Mouse (Mus musculus): Measurements from ENCODE around the gene Cfd. TPM values are rescaled to one million over a fixed set of nuclear protein-coding genes. Genes with fewer than 3 reads are reported as not detected.
A peak's percentile ranks its signal among the peaks of the same experiment; 100 is the strongest.

Cfd gene
- total and polyA plus RNA-seq, 3 experiments = 22.9 to 490 (median 98.7) TPM

- DNase-seq = peak in 1 of 2 experiments; percentile 55
- WGBS = 24% methylated on average over 14 of the region's 14 CpGs
- Histone ChIP-seq H3K79me2 (replicated peaks; ENCODE audit: control insufficient read depth, insufficient read depth, low read length) (no peaks in the 10 kb centered on the region), H3K4me3 (peak overlapping the region; percentile 97), H3K36me3 (ENCODE audit: control insufficient read depth, insufficient read depth, low read length) (no peaks in the 10 kb centered on the region), H3K27ac (peak overlapping the region; percentile 100), H3K9ac (ENCODE audit: low read depth, low read length) (peak overlapping the region; percentile 29), H3K27me3 (ENCODE audit: control insufficient read depth, insufficient read depth, low read length) (no peaks in the 10 kb centered on the region), H3K4me1 (ENCODE audit: control insufficient read depth, insufficient read depth, low read length) (peaks cover 4% of the 10 kb centered on the region)
- intact Hi-C loops (cut with DNase I) = no loop called here
- no peak for TF ChIP-seq CTCF (IDR thresholded peaks at IDR 0.05)
- TF ChIP-seq EP300 (IDR thresholded peaks at IDR 0.05; ENCODE audit: insufficient read depth, low read depth, low read length) = no peak
- TF ChIP-seq POLR2A (IDR thresholded peaks at IDR 0.05; ENCODE audit: insufficient read depth, low read depth, low read length) = 0 out of 2 replicates have a peak, but pooled peaks have one; percentile 33
Measured at GRCm38 (mm10) chr10:79909092-79909922, 18.7 kb downstream of the Cfd start.

- intact Hi-C loops (cut with DNase I) = no loop called here
- 92% methylated on average over 4 of the region's 4 CpGs for WGBS
- Histone ChIP-seq H3K4me3 (no peak within 1 kb of the TSS), H3K9ac (ENCODE audit: low read depth, low read length) (no peak within 1 kb of the TSS), H3K27me3 (ENCODE audit: control insufficient read depth, insufficient read depth, low read length) (no peaks in the 10 kb centered on the region), H3K79me2 (replicated peaks; ENCODE audit: control insufficient read depth, insufficient read depth, low read length) (no peaks in the 10 kb centered on the region), H3K27ac (peak within 1 kb of the TSS; percentile 100; the same call in 1 of the 2 replicates), H3K36me3 (ENCODE audit: control insufficient read depth, insufficient read depth, low read length) (no peaks in the 10 kb centered on the region), H3K4me1 (ENCODE audit: control insufficient read depth, insufficient read depth, low read length) (peaks cover 8% of the 10 kb centered on the region)
- no peak for DNase-seq
- TF ChIP-seq CTCF (IDR thresholded peaks at IDR 0.05) (no peak), EP300 (IDR thresholded peaks at IDR 0.05; ENCODE audit: insufficient read depth, low read depth, low read length) (no peak), POLR2A (IDR thresholded peaks at IDR 0.05; ENCODE audit: insufficient read depth, low read depth, low read length) (no peak)
Measured at GRCm38 (mm10) chr10:79910556-79910955, 19.9 kb downstream of the Cfd start, which contains the start of gene Gm26602. Gene Gm26602 (plus strand): TSS chr10:79910856.

- H3K4me3 ChIP-seq = no peak overlapping the region
- WGBS = 80% methylated on average over 20 of the region's 20 CpGs
- TF ChIP-seq POLR2A (IDR thresholded peaks at IDR 0.05; ENCODE audit: insufficient read depth, low read depth, low read length) (no peak), CTCF (IDR thresholded peaks at IDR 0.05) (no peak), EP300 (IDR thresholded peaks at IDR 0.05; ENCODE audit: insufficient read depth, low read depth, low read length) (no peak)
- H3K27ac ChIP-seq = no peak overlapping the region
- H3K4me1 ChIP-seq (ENCODE audit: control insufficient read depth, insufficient read depth, low read length) = peaks cover 15% of the 10 kb centered on the region
- 0 out of 2 replicates have a peak, but pooled peaks cover 4% of the 10 kb centered on the region for H3K79me2 ChIP-seq (replicated peaks; ENCODE audit: control insufficient read depth, insufficient read depth, low read length)
- no peaks in the 10 kb centered on the region for H3K36me3 ChIP-seq (ENCODE audit: control insufficient read depth, insufficient read depth, low read length)
- DNase-seq = no peak
- H3K9ac ChIP-seq (ENCODE audit: low read depth, low read length) = no peak overlapping the region
- intact Hi-C loops (cut with DNase I) = no loop called here
- H3K27me3 ChIP-seq (ENCODE audit: control insufficient read depth, insufficient read depth, low read length) = no peaks in the 10 kb centered on the region
Measured at GRCm38 (mm10) chr10:79912412-79912811, 21.8 kb downstream of the Cfd start.

GRCm38 (mm10) chr10:79914131-79914947, 23.7 kb downstream of the Cfd start:
- WGBS = 62% methylated on average over 11 of the region's 11 CpGs
- DNase-seq = no peak
- Histone ChIP-seq H3K27ac (no peak overlapping the region), H3K4me1 (ENCODE audit: control insufficient read depth, insufficient read depth, low read length) (peaks cover 13% of the 10 kb centered on the region), H3K79me2 (replicated peaks; ENCODE audit: control insufficient read depth, insufficient read depth, low read length) (0 out of 2 replicates have a peak, but pooled peaks cover 4% of the 10 kb centered on the region), H3K36me3 (ENCODE audit: control insufficient read depth, insufficient read depth, low read length) (no peaks in the 10 kb centered on the region), H3K9ac (ENCODE audit: low read depth, low read length) (no peak overlapping the region), H3K27me3 (ENCODE audit: control insufficient read depth, insufficient read depth, low read length) (0 out of 2 replicates have a peak, but pooled peaks cover 6% of the 10 kb centered on the region), H3K4me3 (no peak overlapping the region)
- no peak for TF ChIP-seq CTCF (IDR thresholded peaks at IDR 0.05)
- TF ChIP-seq POLR2A (IDR thresholded peaks at IDR 0.05; ENCODE audit: insufficient read depth, low read depth, low read length) = no peak
- TF ChIP-seq EP300 (IDR thresholded peaks at IDR 0.05; ENCODE audit: insufficient read depth, low read depth, low read length) = no peak
- intact Hi-C loops (cut with DNase I) = no loop called here

GRCm38 (mm10) chr10:79914948-79915596, 24.4 kb downstream of the Cfd start:
- H3K9ac ChIP-seq (ENCODE audit: low read depth, low read length) = no peak overlapping the region
- H3K27ac ChIP-seq = no peak overlapping the region
- 0 out of 2 replicates have a peak, but pooled peaks cover 4% of the 10 kb centered on the region for H3K79me2 ChIP-seq (replicated peaks; ENCODE audit: control insufficient read depth, insufficient read depth, low read length)
- 0 out of 2 replicates have a peak, but pooled peaks cover 7% of the 10 kb centered on the region for H3K27me3 ChIP-seq (ENCODE audit: control insufficient read depth, insufficient read depth, low read length)
- no peak overlapping the region for H3K4me3 ChIP-seq
- peaks cover 10% of the 10 kb centered on the region for H3K4me1 ChIP-seq (ENCODE audit: control insufficient read depth, insufficient read depth, low read length)
- DNase-seq = no peak
- TF ChIP-seq POLR2A (IDR thresholded peaks at IDR 0.05; ENCODE audit: insufficient read depth, low read depth, low read length) (no peak), EP300 (IDR thresholded peaks at IDR 0.05; ENCODE audit: insufficient read depth, low read depth, low read length) (no peak), CTCF (IDR thresholded peaks at IDR 0.05) (no peak)
- no peaks in the 10 kb centered on the region for H3K36me3 ChIP-seq (ENCODE audit: control insufficient read depth, insufficient read depth, low read length)
- 45% methylated on average over 7 of the region's 7 CpGs for WGBS
- intact Hi-C loops (cut with DNase I) = no loop called here

All from heart, adult 2 months (tissue).